Mouse (Mus musculus): Measurements from ENCODE around the gene Lrrc45. TPM values are rescaled to one million over a fixed set of nuclear protein-coding genes. Genes with fewer than 3 reads are reported as not detected.

The Lrrc45 gene
- polyA plus RNA-seq, 1 experiment, result 33.4 TPM

DNA sequence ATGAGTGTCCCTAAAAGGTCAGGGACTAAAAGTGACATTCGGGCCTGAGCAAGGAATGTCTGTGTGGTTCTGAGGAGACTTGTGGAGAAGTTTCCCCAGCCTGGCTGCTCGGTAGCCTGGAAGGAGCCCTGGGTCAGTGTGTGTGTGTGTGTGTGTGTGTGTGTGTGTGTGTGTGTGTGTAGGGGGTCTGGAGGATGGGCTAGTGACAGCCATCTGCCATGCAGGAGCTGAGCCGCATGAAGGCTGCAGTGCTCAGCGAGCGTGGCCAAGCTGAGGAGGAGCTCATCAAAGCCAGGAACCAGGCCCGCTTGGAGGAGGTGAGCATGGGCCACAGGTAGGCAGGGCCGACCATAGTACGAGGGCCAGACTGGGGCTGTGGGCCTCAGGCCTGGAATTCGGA, 5.5 kb downstream of the Lrrc45 start:
- TF ChIP-seq GATA1 (IDR thresholded peaks at IDR 0.05; ENCODE audit: low read length), result no peak

DNA sequence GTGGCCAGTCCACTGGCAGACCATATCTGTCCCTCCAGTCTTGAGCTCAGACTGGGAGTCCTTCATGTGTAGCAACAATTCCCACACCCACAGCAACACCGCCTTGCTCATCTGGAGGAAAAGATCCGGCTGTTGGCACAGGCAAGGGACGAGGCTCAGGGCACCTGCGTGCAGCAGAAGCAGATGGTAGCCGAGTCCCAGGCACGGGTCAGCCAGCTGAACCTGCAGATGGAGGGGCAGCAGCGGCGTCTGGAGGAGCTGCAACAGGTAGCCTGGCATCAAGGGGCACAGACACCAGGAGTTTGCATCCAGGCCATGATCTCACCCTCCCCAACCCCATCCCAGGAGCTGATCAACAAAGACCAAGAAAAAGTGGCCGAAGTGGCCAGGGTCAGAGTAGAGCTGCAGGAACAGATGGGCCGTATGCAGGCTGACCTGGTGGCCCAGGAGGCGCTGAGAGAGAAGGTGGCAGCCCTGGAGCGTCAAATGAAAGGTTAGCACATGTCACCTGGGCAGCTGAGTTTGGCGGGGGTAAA, 6.2 kb downstream of the Lrrc45 start:
- TF ChIP-seq GATA1 (IDR thresholded peaks at IDR 0.05; ENCODE audit: low read length), result no peak

DNA sequence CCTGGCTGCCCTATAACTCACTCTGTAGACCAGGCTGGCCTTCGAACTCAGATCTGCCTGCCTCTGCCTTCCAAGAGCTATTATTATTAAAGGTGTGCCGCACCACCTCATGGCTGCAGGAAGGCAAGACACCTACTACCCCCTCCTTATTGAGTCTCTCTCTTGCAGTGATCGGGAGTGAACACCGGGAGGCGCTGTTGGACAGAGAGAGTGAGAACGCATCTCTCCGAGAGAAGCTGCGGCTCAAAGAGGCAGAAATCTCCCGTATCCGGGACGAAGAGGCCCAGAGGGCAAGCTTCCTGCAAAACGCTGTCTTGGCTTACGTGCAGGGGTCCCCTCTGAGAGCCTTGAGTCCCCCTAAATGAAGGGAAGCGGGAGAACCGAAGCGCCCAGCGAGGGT, 6.7 kb downstream of the Lrrc45 start:
- no peak for TF ChIP-seq GATA1 (IDR thresholded peaks at IDR 0.05; ENCODE audit: low read length)

GRCm38 (mm10) chr11:120721124-120722066, 7.7 kb downstream of the Lrrc45 start, which contains the start of gene Rac3:
Gene Rac3 (plus strand): TSS chr11:120721470.
- TF ChIP-seq GATA1 (IDR thresholded peaks at IDR 0.05; ENCODE audit: low read length), result no peak

DNA sequence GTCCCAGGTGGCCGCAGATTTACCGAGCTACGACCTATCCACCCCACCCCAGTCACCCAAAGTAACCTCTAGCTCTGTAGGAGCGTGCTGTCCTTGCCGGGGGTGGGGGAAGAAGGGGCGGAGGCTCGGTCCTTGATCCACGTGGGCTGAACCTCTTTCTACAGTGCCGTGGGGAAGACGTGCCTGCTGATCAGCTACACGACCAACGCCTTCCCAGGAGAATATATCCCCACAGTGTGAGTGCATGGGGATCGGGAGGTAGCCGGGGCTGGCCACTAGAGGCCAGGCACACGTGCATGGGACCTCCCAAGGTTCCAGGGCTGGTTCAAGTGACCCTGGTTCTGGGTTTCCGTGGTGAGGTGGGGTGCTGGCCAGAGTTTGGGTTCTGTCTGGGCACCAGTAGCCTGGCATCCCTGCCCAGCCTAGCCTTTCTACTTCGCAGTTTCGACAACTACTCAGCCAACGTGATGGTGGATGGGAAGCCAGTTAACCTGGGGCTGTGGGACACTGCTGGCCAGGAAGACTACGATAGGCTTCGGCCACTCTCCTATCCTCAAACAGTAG, 8.4 kb downstream of the Lrrc45 start:
- TF ChIP-seq GATA1 (IDR thresholded peaks at IDR 0.05; ENCODE audit: low read length), result no peak

- no peak for TF ChIP-seq GATA1 (IDR thresholded peaks at IDR 0.05; ENCODE audit: low read length)
Measured at GRCm38 (mm10) chr11:120722761-120723382, 9.1 kb downstream of the Lrrc45 start.

DNA sequence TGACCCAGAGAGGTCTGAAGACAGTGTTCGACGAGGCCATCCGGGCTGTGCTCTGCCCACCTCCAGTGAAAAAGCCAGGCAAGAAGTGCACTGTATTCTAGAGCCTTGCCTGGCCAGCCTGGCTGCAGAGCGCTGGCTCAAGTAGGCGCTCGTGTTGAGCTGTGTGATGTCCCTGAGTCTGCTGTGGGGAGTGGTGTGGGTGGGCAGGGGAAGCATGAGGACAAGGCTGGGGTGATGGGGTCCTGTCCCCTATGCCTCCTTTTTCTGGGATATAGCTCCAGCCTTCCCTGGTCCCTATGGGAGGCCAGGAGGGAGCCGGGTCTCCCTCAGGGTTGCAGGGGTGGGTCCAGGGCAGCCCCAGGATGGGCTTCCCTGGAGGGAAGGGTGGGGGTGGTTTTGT, 9.8 kb downstream of the Lrrc45 start:
- no peak for TF ChIP-seq GATA1 (IDR thresholded peaks at IDR 0.05; ENCODE audit: low read length)

DNA sequence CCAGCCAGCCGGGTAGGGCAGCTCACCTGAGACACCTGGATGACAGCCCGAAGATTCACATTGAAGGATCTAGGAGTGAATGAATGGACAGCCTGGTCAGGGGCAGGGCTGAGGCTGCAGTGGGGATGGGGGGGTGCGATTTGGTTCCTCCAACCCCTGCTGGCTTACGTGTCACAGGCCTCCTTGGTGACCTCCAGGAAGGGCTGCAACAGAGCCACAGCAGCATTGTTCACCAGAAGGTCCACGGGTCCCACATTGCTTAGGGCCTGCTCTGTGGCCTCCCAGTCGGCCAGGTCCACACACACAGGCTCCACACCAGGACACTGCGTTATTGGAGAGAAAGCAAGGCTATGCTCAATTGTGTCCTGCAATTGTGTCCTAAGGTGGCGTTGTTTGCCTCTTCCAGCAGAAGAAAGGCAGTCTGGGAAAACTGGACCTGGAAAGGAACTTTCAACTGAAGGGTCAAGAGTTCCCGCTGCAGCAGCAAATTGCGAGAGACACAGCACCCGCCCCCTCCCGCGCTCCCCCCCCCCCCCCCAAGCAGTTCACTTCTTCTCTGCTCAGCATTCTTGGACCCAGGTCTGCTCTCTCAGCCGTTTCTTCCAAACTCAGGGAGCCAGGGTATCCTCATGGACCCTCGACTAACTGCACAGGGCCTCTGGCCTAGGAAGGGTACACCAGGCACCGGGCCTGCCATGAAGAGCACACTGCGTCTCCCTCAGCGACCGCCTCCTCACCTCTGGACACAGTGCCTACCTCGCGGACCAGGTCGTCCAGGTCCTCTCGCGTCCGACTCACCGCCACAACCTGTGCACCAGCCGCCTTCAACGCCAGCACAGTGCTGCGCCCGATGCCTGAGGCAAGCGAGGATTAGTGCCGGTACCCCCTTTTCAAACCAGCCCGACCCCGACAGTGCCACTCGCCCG, 12.8 kb downstream of the Lrrc45 start:
- no peak for TF ChIP-seq GATA1 (IDR thresholded peaks at IDR 0.05; ENCODE audit: low read length)

GRCm38 (mm10) chr11:120727169-120727527, 13.4 kb downstream of the Lrrc45 start, which contains the start of gene Dcxr:
Gene Dcxr (minus strand): TSS chr11:120727281.
- no peak for TF ChIP-seq GATA1 (IDR thresholded peaks at IDR 0.05; ENCODE audit: low read length)

DNA sequence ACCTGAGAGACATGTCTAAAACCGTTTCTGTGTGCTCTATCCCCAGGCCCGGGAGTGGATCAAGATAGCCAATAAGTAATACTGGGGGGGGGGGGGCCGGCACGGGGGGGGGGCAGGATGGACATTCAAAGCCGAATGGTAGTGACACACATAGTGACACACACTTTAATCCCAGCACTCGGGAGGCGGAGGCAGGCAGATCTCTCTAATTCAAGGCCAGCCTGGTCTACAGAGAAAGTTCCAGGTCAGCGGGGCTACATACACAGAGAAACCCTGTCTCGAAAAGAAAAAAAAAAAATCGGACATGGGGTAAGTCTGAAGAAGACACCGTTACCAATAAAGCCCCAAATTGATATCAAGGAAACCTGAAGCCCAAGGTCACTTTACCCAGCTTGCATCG, 13.8 kb downstream of the Lrrc45 start:
- no peak for TF ChIP-seq GATA1 (IDR thresholded peaks at IDR 0.05; ENCODE audit: low read length)

- no peak for TF ChIP-seq GATA1 (IDR thresholded peaks at IDR 0.05; ENCODE audit: low read length)
Measured at GRCm38 (mm10) chr11:120728530-120729240, 15.0 kb downstream of the Lrrc45 start.

DNA sequence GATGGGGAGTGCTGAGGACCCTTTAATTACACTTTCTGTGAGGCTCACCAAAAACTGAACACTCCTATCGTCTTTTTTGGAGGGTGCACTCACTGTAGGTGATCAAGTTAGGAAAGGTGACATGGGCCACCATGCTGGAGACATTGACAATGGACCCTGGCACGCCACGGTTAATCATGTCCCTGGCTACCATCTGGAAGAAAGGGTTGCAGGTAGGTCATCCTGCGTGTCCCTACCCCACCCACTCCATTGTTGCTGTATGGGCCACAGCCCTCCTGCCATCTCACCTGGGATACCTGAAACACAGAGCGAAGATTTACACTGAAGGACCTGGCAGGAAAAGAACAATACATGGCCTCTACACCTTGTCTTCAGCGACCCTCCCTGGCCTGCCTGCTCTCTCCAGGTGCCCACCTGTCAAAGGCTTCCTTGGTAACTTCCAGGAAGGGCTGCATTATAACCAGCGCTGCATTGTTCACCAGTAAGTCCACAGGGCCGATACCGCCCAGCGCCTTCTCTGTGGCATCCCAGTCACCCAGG, 16.7 kb downstream of the Lrrc45 start:
- no peak for TF ChIP-seq GATA1 (IDR thresholded peaks at IDR 0.05; ENCODE audit: low read length)

DNA sequence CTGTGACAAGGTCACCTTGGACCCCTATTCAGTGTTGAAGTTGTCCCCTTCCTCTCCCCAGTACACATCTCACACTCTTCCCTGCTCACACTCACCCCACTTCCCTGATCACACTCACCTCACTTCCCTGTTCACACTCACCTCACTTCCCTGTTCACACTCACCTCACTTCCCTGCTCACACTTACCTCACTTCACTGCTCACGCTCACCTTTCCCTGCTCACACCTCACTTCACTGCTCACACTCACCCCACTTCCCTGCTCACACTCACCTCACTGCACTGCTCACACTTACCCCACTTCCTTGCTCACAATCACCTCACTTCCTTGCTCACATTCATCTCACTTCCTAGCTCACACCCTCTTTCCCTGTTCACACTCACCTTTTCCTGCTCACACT, 17.7 kb downstream of the Lrrc45 start:
- no peak for TF ChIP-seq GATA1 (IDR thresholded peaks at IDR 0.05; ENCODE audit: low read length)
